Mouse (Mus musculus) CD4-positive naive resting alpha-beta T cell, adult 76 days (primary cell): ENCODE data around the gene Sfmbt2. TPM values are rescaled to one million over a fixed set of nuclear protein-coding genes. Genes with fewer than 3 reads are reported as not detected.

Source experiments
- total RNA-seq: library from RNA; stranded (reverse); gene quantifications from one replicate; pipeline ENCODE4 v1.2.4, GENCODE M21; 2023

Gene Sfmbt2
- 11.1 TPM for total RNA-seq

DNA sequence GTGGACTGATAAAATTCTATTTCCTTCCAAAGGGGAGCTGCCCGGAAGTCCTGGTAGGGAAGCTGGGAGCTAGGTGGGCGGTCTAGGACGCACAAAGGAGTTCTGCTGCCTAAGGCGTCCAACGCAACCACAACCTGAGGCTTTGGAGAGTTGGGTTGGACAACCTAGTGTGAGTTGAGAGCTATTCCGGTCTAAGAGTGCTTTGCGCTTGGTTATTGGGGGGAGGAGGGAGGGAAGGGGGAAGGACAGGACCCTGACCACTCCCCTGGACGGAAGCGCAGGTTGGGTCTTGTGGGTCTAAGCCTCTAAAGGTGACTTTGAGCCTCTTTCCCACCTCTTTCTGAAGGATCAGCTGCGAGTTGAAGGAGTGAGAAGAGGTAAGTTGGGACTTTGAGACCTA, at the start of gene Sfmbt2:
Gene Sfmbt2 (plus strand): TSS at position 335 of the 400 bp plus-strand sequence.

Other genes with a start within 250 kb of the Sfmbt2 start
- gene Itih2, start 239.1 kb upstream of the Sfmbt2 start, total RNA-seq = not detected
- 3.1 TPM for gene Itih5, start 216.9 kb upstream of the Sfmbt2 start, total RNA-seq